Mouse (Mus musculus) B cell, adult 62 days (primary cell): ENCODE results near the gene Gm21964. TPM values are rescaled to one million over a fixed set of nuclear protein-coding genes. Genes with fewer than 3 reads are reported as not detected.

Experiments used
- total RNA-seq: library from RNA; stranded (reverse); gene quantifications from 4 replicates; pipeline ENCODE4 v1.2.4, GENCODE M21; 2023

Gm21964 gene
- not detected in 4 replicates for total RNA-seq

GRCm38 (mm10) chr8:110100907-110101306 lies at the start of gene Gm21964:
Gene Gm21964 (plus strand): TSS chr8:110101207.

GRCm38 (mm10) chr8:110079282-110080221 lies 21.5 kb upstream of the Gm21964 start, which contains the start of gene Zfp612:
Gene Zfp612 (plus strand): TSS chr8:110079746.

GRCm38 (mm10) chr8:110102653-110103052 lies 1.6 kb downstream of the Gm21964 start, which contains the start of gene Gm17720:
Gene Gm17720 (minus strand): TSS chr8:110102753.

Other genes starting within 250 kb of the Gm21964 start
- gene Phlpp2, start 232.7 kb upstream of the Gm21964 start, total RNA-seq, result 19.7 to 22.4 TPM (median 21.3 TPM) in 4 replicates
- not detected in 4 replicates for gene Marveld3, start 139.0 kb upstream of the Gm21964 start, total RNA-seq
- not detected in 4 replicates for gene Tat, start 110.8 kb upstream of the Gm21964 start, total RNA-seq
- not detected in 4 replicates for gene Chst4, start 61.5 kb upstream of the Gm21964 start, total RNA-seq
- gene Zfp612, start 21.5 kb upstream of the Gm21964 start, total RNA-seq, result 5.2 to 7.2 TPM (median 6.8 TPM) in 4 replicates
- gene Gm17720, start 1.5 kb downstream of the Gm21964 start, total RNA-seq, result not detected in 4 replicates
- not detected in 4 replicates for gene Calb2, start 67.0 kb downstream of the Gm21964 start, total RNA-seq
- gene Cmtr2, start 114.5 kb downstream of the Gm21964 start, total RNA-seq, result 14.2 to 17.7 TPM (median 16.1 TPM) in 4 replicates
- gene Hydin, start 165.8 kb downstream of the Gm21964 start, total RNA-seq, result not detected in 4 replicates